Mouse (Mus musculus) lung, postnatal 10 days (tissue): ENCODE data around the gene Spef1.

Source experiments
- DNase-seq: peaks from one replicate; pipeline ENCODE4 v3.0.0; 2021

Spef1 gene

DNA sequence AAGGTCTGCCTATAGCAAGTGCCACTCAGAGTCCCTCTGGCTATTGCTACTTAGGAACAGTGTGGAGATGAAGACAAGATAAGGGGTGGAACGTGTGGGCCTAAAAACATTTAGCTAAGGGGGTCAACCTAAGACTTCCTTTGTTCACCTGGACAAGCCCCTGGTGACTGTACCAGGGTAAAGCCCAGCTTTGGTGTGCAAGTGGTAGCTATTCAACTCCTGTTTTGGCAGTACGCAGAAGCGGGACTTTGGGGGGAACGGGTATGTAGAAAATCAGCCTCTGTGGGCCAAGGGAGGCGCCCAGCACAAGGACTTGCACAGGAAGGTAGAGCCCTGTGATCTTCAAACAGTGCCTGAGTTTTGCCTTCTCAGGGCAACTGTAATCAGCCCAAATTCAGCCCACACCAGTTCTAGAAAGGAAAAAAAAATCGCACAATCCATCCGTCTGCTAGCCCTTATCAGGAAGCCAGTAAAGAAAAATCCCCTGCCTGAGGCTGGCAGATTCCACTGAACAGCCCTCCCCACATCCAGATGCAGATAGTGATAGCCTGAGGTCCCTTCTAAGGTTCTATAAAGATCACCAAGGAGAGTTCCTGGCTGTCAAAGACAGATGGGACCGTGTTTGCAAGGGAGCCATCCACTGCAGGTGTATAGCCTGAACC is 18.6 kb upstream of the Spef1 start:
- DNase-seq = no peak

DNA sequence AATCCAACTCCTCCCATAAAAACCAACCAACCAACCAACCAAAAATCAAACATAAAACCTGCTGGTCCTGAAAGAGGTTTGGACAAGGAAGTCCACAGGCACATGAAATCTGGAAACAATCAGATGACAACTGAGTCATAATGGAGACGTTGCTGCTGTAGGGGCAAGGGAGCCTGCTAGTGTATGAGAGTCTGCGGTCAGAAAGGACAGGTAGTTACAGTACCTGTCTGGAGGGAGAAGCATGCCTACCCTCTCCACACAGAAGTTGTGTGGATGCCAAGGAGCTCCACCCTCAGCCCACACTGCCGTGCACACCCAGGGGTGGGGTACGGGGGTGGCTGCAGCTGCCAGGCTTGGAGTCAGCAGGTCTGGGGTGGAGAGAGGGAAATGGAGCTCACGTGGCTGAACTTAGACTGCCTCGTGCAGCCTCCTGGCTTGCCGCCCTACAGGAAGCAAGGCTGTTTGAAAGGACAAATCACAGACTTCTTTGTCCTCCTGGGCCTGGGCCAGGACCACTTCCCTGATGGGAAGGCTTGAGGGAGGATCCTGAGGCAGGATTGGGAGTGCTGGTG is 17.4 kb upstream of the Spef1 start:
- DNase-seq = peak; percentile 98

DNA sequence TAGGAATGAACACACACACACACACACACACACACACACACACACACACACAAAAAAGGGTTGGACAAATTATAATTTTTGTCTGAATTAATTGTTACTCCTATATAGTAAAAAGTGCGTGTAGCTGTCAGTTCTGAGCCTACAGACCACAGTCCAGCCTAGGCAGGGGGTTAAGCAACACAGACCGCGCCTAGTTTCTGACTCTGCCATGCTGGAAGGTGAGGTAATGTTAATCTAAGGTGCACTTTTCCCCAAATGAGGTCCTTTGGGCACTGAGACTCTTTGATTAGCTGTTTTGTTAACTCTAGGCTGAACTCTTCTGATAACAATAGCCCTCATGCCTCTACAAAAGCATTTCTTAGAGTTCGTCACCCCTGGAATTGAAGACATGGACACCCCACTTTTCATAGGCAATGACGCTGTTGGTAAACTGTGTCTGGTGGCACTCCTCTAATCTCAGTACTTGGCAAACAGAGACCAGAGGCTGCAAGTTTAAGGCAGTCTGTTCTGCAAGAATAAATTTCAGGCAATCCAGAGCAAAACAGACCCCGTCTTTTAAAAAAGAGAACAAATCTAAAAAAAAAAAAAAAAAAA is 16.8 kb upstream of the Spef1 start:
- DNase-seq = peak; percentile 27

GRCm38 (mm10) chr2:131201262-131201661 is 14.2 kb upstream of the Spef1 start:
- DNase-seq = no peak

GRCm38 (mm10) chr2:131200710-131201109 is 13.6 kb upstream of the Spef1 start:
- DNase-seq = no peak

DNA sequence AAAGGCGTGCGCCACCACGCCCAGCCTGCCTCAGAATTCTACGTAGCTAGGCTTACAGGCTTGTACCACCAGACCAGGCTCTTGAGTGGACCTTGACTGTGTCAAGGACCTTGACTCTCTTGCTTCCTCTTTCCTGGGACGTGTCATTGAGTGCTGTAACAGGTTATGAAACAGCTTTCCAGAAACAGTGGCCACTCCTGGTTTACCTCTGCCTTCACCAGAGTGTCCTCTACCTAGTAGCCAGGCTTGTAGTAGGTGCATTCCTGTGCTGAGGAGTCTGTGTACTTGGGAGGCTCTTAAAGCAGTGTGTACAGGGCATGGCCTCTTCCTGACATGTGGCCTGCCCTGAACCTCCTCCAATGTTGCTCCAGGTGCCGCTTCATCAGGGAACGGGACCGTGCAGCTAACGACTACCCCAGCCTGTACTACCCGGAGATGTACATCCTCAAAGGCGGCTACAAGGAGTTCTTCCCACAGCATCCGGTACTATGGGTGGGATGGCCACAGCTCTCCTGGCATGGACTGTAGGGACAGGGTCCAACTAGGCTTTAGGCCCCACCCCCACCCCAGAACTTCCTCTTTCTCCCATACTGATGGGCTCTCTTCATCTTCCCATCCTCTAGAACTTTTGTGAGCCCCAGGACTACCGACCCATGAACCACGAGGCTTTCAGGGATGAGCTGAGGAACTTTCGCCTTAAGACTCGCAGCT is 9.7 kb upstream of the Spef1 start:
- DNase-seq = peak; percentile 62

- DNase-seq = no peak
Observed at GRCm38 (mm10) chr2:131191005-131191390, 3.9 kb upstream of the Spef1 start.

DNA sequence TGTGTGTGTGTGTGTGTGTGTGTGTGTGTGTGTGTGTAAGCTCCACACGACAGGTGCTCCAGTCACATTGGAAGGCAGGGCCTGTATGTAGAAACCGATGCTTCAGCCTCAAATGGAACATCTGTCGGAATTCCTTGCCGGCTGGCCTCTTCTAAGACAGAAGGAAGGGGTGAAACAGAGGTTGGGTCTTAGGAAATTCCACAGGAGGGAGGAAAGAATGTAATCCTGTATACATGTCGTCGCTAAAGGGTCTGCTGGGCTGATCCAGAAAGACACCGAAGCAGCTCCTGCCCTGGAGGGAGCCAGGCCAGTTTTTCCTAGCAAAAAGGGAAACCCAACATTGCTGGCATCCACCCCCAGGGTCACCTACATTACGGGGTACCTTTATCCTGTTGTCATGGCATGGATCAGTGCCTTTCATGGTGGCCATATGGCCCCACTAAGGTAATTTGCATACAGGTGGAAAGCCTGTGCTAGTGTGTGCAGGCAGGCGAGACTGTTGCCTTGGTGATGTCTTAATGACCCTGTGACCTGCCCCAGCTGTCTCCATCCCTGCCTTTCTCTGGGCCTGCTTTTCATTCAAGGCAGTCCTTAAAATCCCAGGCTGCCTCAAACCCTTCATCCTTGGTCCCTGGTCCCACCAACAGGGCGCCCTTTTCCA is 3.4 kb upstream of the Spef1 start:
- DNase-seq = peak; percentile 15

DNA sequence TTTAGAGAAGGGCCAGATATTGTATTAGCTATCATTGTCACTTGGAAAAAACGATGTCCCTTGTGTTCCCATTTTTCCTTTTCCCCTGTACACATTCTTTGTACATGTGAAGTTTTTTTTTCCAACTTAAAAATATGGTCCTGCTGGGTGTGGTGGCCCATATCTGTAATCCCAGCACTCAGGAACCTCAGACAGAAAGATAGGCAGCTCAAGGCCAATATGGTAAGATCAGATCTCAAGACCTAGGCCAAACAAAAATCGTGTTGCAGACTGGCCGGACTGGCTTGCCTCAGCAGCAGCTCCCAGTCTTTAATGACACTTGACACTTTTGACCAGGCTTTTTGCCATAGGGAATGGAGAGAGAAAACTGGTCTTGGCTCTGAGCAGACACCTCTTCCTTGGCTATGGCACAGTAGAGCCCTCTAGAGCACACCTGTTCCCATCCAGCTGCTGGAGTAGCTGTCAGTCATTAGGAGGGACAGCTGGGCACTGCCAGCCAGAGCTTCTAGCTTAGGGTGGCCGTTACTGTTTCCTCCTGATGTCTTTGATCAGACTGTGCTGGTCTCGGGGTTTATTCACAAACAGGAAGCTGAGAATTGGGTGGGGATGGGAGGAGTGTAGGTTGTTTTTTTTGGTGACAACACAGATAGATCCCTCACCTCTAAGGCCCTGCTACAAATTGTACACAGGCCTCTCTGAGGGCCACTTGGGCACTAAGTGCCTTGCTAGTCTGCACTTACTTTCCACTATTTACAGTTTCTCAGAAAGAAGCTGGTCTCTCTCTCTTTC is 2.6 kb upstream of the Spef1 start:
- peak; percentile 35 for DNase-seq

DNA sequence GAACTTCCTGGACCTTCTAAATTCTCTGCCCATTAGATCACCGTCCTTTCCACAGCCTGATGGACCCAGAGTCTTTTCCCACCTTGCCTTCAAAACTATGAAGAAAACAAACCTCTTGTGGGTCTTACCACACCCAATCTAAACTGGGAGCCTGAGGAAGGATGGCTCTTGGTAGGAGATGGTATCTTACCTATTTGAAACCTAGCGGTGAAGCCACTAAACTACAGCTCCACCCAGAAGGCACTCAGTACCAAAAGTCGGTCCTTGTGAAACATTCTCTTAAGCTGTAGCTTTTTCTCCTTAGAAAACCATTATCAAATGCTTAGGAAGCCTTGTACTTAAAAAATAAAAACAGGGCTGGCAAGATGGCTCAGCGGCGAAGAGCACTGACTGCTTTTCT is 1.2 kb upstream of the Spef1 start:
- DNase-seq = no peak

- no peak for DNase-seq
Observed at GRCm38 (mm10) chr2:131187602-131187922, 480 bp upstream of the Spef1 start.

- DNase-seq = no peak
Observed at GRCm38 (mm10) chr2:131186343-131186742, 739 bp downstream of the Spef1 start.

GRCm38 (mm10) chr2:131179990-131180587 is 7.0 kb downstream of the Spef1 start, which contains the start of gene Cenpb:
Cenpb (minus strand) TSS chr2:131180067.
- peak; percentile 89 for DNase-seq

DNA sequence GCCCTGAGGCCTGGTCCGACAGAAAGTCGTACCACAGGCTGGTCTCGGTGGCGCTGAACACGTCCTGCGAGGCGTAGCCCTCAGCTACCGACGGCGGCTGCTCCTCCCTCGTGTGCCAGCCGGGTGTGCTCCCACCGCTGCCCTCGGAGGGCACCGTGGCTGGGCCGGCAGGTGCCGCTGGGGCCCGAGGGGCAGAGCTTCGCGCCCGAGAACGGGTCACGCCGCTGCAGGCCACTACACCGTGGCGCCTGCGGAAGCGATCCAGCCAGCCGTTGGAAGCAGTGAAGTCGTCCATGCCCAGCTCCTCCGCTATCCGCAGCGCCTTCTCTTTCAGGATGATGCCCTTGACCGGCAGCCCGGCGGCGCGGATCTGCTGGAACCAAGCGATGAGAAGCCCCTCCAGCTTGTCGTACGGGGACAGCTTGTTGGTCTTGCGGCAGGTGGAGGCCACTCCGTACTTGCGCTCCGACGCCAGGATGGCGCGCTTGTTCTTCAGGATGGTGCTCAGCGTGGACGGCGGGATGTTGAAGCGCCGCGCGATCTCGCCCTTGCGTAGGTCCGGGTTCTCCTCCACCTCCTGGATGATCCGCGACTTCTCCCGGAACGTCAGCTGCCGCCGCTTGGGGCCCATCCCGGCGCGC is 7.7 kb downstream of the Spef1 start:
- DNase-seq = peak; percentile 79

GRCm38 (mm10) chr2:131178828-131179245 is 8.2 kb downstream of the Spef1 start:
- DNase-seq = peak; percentile 21

DNA sequence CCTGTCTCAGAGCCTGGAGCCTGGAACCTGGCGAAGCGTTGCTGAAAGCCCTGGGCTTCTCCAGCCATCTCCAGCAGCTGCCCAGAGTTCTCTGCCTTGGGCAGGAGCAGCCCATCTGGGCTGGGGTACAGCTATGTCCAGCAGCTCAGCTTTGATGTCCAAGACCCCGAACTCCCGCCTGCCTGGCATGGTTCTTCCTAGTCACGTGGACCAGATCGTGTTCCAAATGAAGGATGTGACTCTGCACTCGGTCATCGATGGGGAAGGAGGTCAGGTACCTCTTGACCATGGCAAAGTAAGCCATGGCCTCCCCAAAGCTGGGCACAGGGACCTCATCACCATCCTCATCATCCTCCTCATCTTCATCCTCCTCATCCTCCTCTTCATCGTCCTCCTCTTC is 9.2 kb downstream of the Spef1 start:
- no peak for DNase-seq

DNA sequence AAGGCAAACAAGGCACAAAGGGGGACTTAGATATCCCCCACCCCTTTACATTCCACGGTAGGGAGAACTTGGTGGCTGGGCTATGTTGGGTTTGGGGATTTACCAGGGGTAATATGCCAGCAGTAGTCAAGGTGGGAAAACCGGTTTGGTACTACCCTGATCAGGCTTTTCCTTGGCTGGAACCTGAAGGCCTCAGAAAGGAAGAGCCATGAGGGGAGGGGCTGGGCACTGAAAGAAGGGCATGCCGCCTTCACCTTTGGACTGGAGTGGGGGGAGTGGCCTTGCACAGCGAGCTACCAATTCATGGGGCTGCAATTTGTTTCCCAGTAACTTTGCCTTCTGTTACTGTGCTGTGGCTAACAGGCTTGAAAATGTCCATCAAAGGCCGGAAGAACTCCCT is 10.6 kb downstream of the Spef1 start:
- peak; percentile 61 for DNase-seq

- DNase-seq = no peak
Observed at GRCm38 (mm10) chr2:131175945-131176309, 11.2 kb downstream of the Spef1 start.

- DNase-seq = no peak
Observed at GRCm38 (mm10) chr2:131175286-131175944, 11.7 kb downstream of the Spef1 start.

- DNase-seq = peak; percentile 79
Observed at GRCm38 (mm10) chr2:131174700-131175099, 12.4 kb downstream of the Spef1 start.

DNA sequence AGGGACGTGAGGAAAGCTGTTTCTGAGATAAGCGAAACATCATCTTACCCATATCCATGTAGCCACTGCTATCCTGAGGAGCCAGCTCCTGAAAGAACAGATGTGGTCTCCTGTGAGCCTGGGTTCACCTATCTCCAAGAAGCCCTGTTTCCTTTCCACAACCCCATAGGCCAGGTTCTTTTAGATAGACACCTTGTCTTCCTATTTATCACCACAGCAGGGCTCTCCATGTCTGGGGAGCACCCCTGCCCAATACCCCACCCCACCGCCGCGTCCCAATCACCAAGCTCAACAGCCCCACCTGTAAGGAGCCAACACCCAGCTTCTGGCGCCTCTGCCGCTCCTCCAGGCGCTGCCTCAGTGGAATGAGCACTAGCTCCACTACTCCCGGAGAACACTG is 14.8 kb downstream of the Spef1 start:
- no peak for DNase-seq
